Mouse (Mus musculus): Measurements from ENCODE around the gene Gm45521.

DNA sequence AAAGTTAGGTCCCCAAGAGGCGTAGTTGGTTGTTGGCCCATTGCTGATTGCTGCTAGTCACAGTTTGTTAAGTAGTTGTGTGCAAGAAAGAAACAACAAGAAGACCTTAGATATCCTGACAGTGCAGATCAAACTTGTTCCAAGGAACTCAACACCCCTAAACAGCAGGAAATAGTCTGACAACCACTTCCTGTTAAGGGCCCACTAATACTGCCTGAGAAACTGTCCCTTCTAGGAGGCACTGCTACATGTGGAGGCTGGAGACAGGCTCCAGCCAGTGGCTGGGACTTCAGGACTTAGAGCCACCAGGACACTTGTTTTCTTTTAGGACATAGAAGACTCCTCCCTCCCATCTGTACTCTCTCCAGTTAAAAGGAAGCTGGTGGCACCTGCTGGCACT, 20.4 kb downstream of the Gm45521 start:
- TF ChIP-seq CTCF (IDR thresholded peaks at IDR 0.05; ENCODE audit: insufficient read depth, low read length) (no peak), POLR2A (IDR thresholded peaks at IDR 0.05; ENCODE audit: borderline replicate concordance, extremely low read depth, low read depth, low read length) (no peak)
